Comparison of ENCODE assay signal across 8 mouse cellular contexts in genomic region chr15:79347845-79348506, GRCm38 (mm10). TPM values are rescaled to one million over a fixed set of nuclear protein-coding genes. Genes with fewer than 3 reads are reported as not detected.
A peak's percentile ranks its signal among the peaks of the same experiment; 100 is the strongest.
DNase-seq lines count a peak whose midpoint lies in the region; ATAC-seq lines count a peak whose summit lies in the region.

No protein-coding gene starts in this region.

- peak overlapping the region; percentile 73 for H3K4me3 ChIP-seq in intestine, embryonic 14.5 days (ENCODE audit: low read depth, low read length)
- peak overlapping the region; percentile 73 for H3K4me3 ChIP-seq in liver, embryonic 15.5 days (replicated peaks)

- H3K4me1 ChIP-seq in intestine, embryonic 14.5 days (replicated peaks; ENCODE audit: control insufficient read depth, insufficient read depth, low read length) = peaks cover 13% of the 10 kb centered on the region
- H3K4me1 ChIP-seq in liver, embryonic 15.5 days (replicated peaks) = peaks cover 56% of the 10 kb centered on the region

- peak; percentile 82 for ATAC-seq in intestine, embryonic 14.5 days (replicated peaks; ENCODE audit: low FRiP score, low TSS enrichment, low read depth)
- peak; percentile 88 for ATAC-seq in liver, embryonic 15.5 days (ENCODE audit: insufficient read depth)

- no peaks in the 10 kb centered on the region for H3K9me3 ChIP-seq in intestine, embryonic 14.5 days (ENCODE audit: control insufficient read depth, low read length)
- no peaks in the 10 kb centered on the region for H3K9me3 ChIP-seq in liver, embryonic 15.5 days (replicated peaks)

- no peaks in the 10 kb centered on the region for H3K36me3 ChIP-seq in intestine, embryonic 14.5 days (ENCODE audit: control insufficient read depth, insufficient read depth, low read length)
- no peaks in the 10 kb centered on the region for H3K36me3 ChIP-seq in liver, embryonic 15.5 days (replicated peaks)

- H3K27ac ChIP-seq in intestine, embryonic 14.5 days (ENCODE audit: low read depth) = peak overlapping the region; percentile 99
- peak overlapping the region; percentile 93 for H3K27ac ChIP-seq in liver, embryonic 15.5 days (replicated peaks)

- intact Hi-C loops in gastrocnemius, postnatal 36 days (cut with DNase I) = no loop called here

- DNase-seq in urinary bladder, adult 18-20 months (ENCODE audit: low spot score in 2 of 2) = peak; percentile 69 to 72
- DNase-seq in urinary bladder, postnatal 10 days (ENCODE audit: low spot score) = no peak
- peak; percentile 50 to 72 for DNase-seq in cerebellum, postnatal 25 days
- peak; percentile 56 to 73 for DNase-seq in gastrocnemius, postnatal 36 days
- DNase-seq in intestine, embryonic 14.5 days (ENCODE audit: low spot score) = peak; percentile 90
- peak; percentile 84 to 85 for DNase-seq in natural killer cell, adult 2 months (ENCODE audit: low spot score in 2 of 2)
- DNase-seq in thymus, postnatal 25 days = peak; percentile 75

- H3K27me3 ChIP-seq in intestine, embryonic 14.5 days (replicated peaks; ENCODE audit: control insufficient read depth, insufficient read depth, low read length) = no peaks in the 10 kb centered on the region
- peaks cover 49% of the 10 kb centered on the region for H3K27me3 ChIP-seq in liver, embryonic 15.5 days

- H3K9ac ChIP-seq in intestine, embryonic 14.5 days (ENCODE audit: low read length) = peak overlapping the region; percentile 87
- H3K9ac ChIP-seq in liver, embryonic 15.5 days = peak overlapping the region; percentile 76

- H3K4me2 ChIP-seq in intestine, embryonic 14.5 days (ENCODE audit: low read length) = peak overlapping the region; percentile 82
- peak overlapping the region; percentile 95 for H3K4me2 ChIP-seq in liver, embryonic 15.5 days

- WGBS in intestine, embryonic 14.5 days = 2% methylated on average over 46 of the region's 46 CpGs
- WGBS in liver, embryonic 15.5 days (ENCODE audit: insufficient replicate concordance) = 1% methylated on average over 46 of the region's 46 CpGs

RNA-seq across cellular contexts. Expression of gene Maff, which starts 1.6 kb away (rescaled TPM):
- total RNA-seq in gastrocnemius, postnatal 36 days (2021) = 1 to 10 TPM; 3.4 to 4.0 TPM
- polyA plus RNA-seq in intestine, embryonic 14.5 days (2014; fragmentation: Nextera tagmentation; extraction: Ambion mirVana) = 6.4 and 8.9 TPM in 2 replicates
- polyA plus RNA-seq in liver, embryonic 15.5 days (2015; fragmentation: Nextera tagmentation; extraction: Ambion mirVana) = 2.1 and 2.6 TPM in 2 replicates

RNA-seq across cellular contexts. Expression of gene Pla2g6, which starts 19.8 kb away (rescaled TPM):
- total RNA-seq in gastrocnemius, postnatal 36 days (2021) = 10 to 100 TPM; 15.2 to 16.1 TPM
- polyA plus RNA-seq in intestine, embryonic 14.5 days (2014; fragmentation: Nextera tagmentation; extraction: Ambion mirVana) = 17.0 and 20.7 TPM in 2 replicates
- 14.8 and 15.6 TPM in 2 replicates for polyA plus RNA-seq in liver, embryonic 15.5 days (2015; fragmentation: Nextera tagmentation; extraction: Ambion mirVana)

RNA-seq across cellular contexts. Expression of gene Tmem184b, which starts 55.4 kb away (rescaled TPM):
- total RNA-seq in gastrocnemius, postnatal 36 days (2021) = 10 to 100 TPM; 23.2 to 30.0 TPM
- polyA plus RNA-seq in intestine, embryonic 14.5 days (2014; fragmentation: Nextera tagmentation; extraction: Ambion mirVana) = 53.0 and 56.6 TPM in 2 replicates
- 11.6 and 11.7 TPM in 2 replicates for polyA plus RNA-seq in liver, embryonic 15.5 days (2015; fragmentation: Nextera tagmentation; extraction: Ambion mirVana)
